Comparison of ENCODE assay signal across 8 mouse cellular contexts in the genomic region with DNA sequence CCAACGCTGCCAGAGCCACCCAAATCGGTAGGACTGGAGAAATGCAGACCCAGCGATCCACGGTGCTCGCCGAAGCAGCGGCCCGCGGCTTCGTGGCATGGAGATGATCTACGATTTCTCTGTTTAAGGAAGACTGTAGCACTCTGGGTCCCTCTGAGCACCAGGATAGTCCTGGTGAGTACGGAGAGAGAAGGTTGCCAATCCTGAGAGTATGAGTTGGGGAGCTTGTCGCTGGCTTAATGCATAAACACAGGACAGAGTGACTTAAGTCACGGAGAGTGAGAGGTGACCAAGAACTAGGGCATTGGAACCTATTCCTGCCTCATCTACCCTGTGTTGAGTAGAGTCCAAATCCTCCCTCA. TPM values are rescaled to one million over a fixed set of nuclear protein-coding genes. Genes with fewer than 3 reads are reported as not detected.
DNase-seq lines count a peak whose midpoint lies in the region; ATAC-seq and TF ChIP-seq lines count a peak whose summit lies in the region.

No protein-coding gene starts in this region.

- H3K79me2 ChIP-seq in MEL (ENCODE audit: control insufficient read depth, insufficient read depth, low read length, poor library complexity): peaks cover 17% of the 10 kb centered on the region

- TF ChIP-seq RAD21 in MEL (IDR thresholded peaks at IDR 0.05; ENCODE audit: low read depth, low read length): no peak

- peak overlapping the region; percentile 97 for H3K9ac ChIP-seq in heart, embryonic 16.5 days (ENCODE audit: low read length)
- peak overlapping the region; percentile 97 for H3K9ac ChIP-seq in MEL (ENCODE audit: control insufficient read depth, low read depth, low read length, poor library complexity, severe bottlenecking)
- H3K9ac ChIP-seq in hindbrain, embryonic 11.5 days (ENCODE audit: low read depth, low read length): peak overlapping the region; percentile 86
- H3K9ac ChIP-seq in midbrain, embryonic 11.5 days (ENCODE audit: low read length): peak overlapping the region; percentile 92

- no peak for ATAC-seq in heart, embryonic 16.5 days (replicated peaks; ENCODE audit: extremely low read depth, insufficient read depth, low FRiP score)
- peak; percentile 26 for ATAC-seq in hindbrain, embryonic 11.5 days (ENCODE audit: low FRiP score)
- ATAC-seq in midbrain, embryonic 11.5 days (ENCODE audit: low FRiP score): peak; percentile 16

- peak overlapping the region; percentile 96 for H3K27ac ChIP-seq in heart, embryonic 16.5 days (ENCODE audit: low read length)
- no peak overlapping the region for H3K27ac ChIP-seq in MEL (ENCODE audit: control insufficient read depth, low read depth, low read length)
- H3K27ac ChIP-seq in hindbrain, embryonic 11.5 days (ENCODE audit: low read depth, low read length): peak overlapping the region; percentile 82
- H3K27ac ChIP-seq in midbrain, embryonic 11.5 days (ENCODE audit: low read depth, low read length): peak overlapping the region; percentile 82

- no peak for TF ChIP-seq CTCF in MEL (IDR thresholded peaks at IDR 0.05 in 2 of 3, conservative IDR thresholded peaks at IDR 0.05 in 1 of 3; ENCODE audit: control insufficient read depth in 1 of 3, insufficient read depth in 1 of 3, low read depth in 2 of 3, low read length in 3 of 3, poor library complexity in 1 of 3, severe bottlenecking in 1 of 3)

- peaks cover 27% of the 10 kb centered on the region for H3K36me3 ChIP-seq in heart, embryonic 16.5 days (ENCODE audit: control insufficient read depth, insufficient read depth)
- peaks cover 12 to 18% of the 10 kb centered on the region in 2 experiments for H3K36me3 ChIP-seq in MEL (ENCODE audit: control insufficient read depth in 1 of 2, insufficient read depth in 2 of 2, low read length in 2 of 2)
- peaks cover 6% of the 10 kb centered on the region; the same call in 1 of the 2 replicates for H3K36me3 ChIP-seq in hindbrain, embryonic 11.5 days (ENCODE audit: control insufficient read depth, insufficient read depth, low read length)
- H3K36me3 ChIP-seq in midbrain, embryonic 11.5 days (ENCODE audit: control insufficient read depth, insufficient read depth, low read length): peaks cover 18% of the 10 kb centered on the region

- no peaks in the 10 kb centered on the region for H3K9me3 ChIP-seq in heart, embryonic 16.5 days (replicated peaks; ENCODE audit: control insufficient read depth, low read length)
- H3K9me3 ChIP-seq in MEL (replicated peaks; ENCODE audit: insufficient read depth, low read length): no peaks in the 10 kb centered on the region
- H3K9me3 ChIP-seq in hindbrain, embryonic 11.5 days (ENCODE audit: control insufficient read depth, low read length): no peaks in the 10 kb centered on the region
- no peaks in the 10 kb centered on the region for H3K9me3 ChIP-seq in midbrain, embryonic 11.5 days (ENCODE audit: control insufficient read depth, low read length)

- peak overlapping the region; percentile 97 for H3K4me2 ChIP-seq in heart, embryonic 16.5 days (ENCODE audit: low read depth, low read length)
- peak overlapping the region; percentile 86 for H3K4me2 ChIP-seq in hindbrain, embryonic 11.5 days (replicated peaks; ENCODE audit: low read depth, low read length)
- H3K4me2 ChIP-seq in midbrain, embryonic 11.5 days: peak overlapping the region; percentile 95

- TF ChIP-seq POLR2A in MEL (IDR thresholded peaks at IDR 0.05; ENCODE audit: control insufficient read depth in 1 of 2, insufficient read depth in 1 of 2, low read depth in 1 of 2, low read length in 2 of 2, poor library complexity in 1 of 2): no peak

- DNase-seq in heart, postnatal 4 days: no peak
- DNase-seq in MEL (ENCODE audit: low read depth, low spot score): no peak
- DNase-seq in hindbrain, embryonic 11.5 days (ENCODE audit: low spot score): no peak
- no peak for DNase-seq in midbrain, embryonic 11.5 days (ENCODE audit: low spot score, missing footprints)
- no peak for DNase-seq in embryo, embryonic 10.5 days (ENCODE audit: low spot score)
- DNase-seq in cerebellum, postnatal 36 days: no peak
- DNase-seq in spleen, adult 18-20 months: no peak

- peak overlapping the region; percentile 97 for H3K4me3 ChIP-seq in heart, embryonic 16.5 days (ENCODE audit: low read length)
- H3K4me3 ChIP-seq in MEL (ENCODE audit: control insufficient read depth in 1 of 2, insufficient read depth in 1 of 2, low read depth in 2 of 2, low read length in 2 of 2): peak overlapping the region; percentile 84 to 85
- H3K4me3 ChIP-seq in hindbrain, embryonic 11.5 days (ENCODE audit: low read depth, low read length): peak overlapping the region; percentile 78
- peak overlapping the region; percentile 75 for H3K4me3 ChIP-seq in midbrain, embryonic 11.5 days (ENCODE audit: low read depth, low read length)

- no peak for TF ChIP-seq EP300 in MEL (IDR thresholded peaks at IDR 0.05; ENCODE audit: low read depth in 1 of 2, low read length in 2 of 2)

- WGBS in heart, embryonic 16.5 days: 2% methylated on average over 14 of the region's 14 CpGs
- WGBS in hindbrain, embryonic 11.5 days: under 1% methylated on average over 14 of the region's 14 CpGs
- under 1% methylated on average over 14 of the region's 14 CpGs for WGBS in midbrain, embryonic 11.5 days

- peaks cover 8% of the 10 kb centered on the region for H3K4me1 ChIP-seq in heart, embryonic 16.5 days (ENCODE audit: control insufficient read depth, insufficient read depth, low read length)
- peaks cover 4 to 26% of the 10 kb centered on the region in 2 experiments for H3K4me1 ChIP-seq in MEL (ENCODE audit: control insufficient read depth in 1 of 2, insufficient read depth in 2 of 2, low read length in 2 of 2)
- H3K4me1 ChIP-seq in hindbrain, embryonic 11.5 days (replicated peaks; ENCODE audit: control insufficient read depth, insufficient read depth, low read length): peaks cover 9% of the 10 kb centered on the region
- H3K4me1 ChIP-seq in midbrain, embryonic 11.5 days (ENCODE audit: control insufficient read depth, insufficient read depth, low read length): peaks cover 16% of the 10 kb centered on the region

- H3K27me3 ChIP-seq in heart, embryonic 16.5 days (ENCODE audit: control insufficient read depth, insufficient read depth, low read length): no peaks in the 10 kb centered on the region
- H3K27me3 ChIP-seq in MEL (ENCODE audit: control insufficient read depth in 1 of 2, insufficient read depth in 2 of 2, low read length in 2 of 2): no peaks in the 10 kb centered on the region
- H3K27me3 ChIP-seq in hindbrain, embryonic 11.5 days (ENCODE audit: control insufficient read depth, insufficient read depth, low read length): no peaks in the 10 kb centered on the region
- H3K27me3 ChIP-seq in midbrain, embryonic 11.5 days (ENCODE audit: control insufficient read depth, insufficient read depth, low read length): no peaks in the 10 kb centered on the region

TF ChIP-seq in MEL, 35 proteins besides CTCF, POLR2A, EP300 and RAD21 (continues in another document):
- TF ChIP-seq MAX (IDR thresholded peaks at IDR 0.05; ENCODE audit: low read length): no peak
- no peak for TF ChIP-seq TCF12 (IDR thresholded peaks at IDR 0.05; ENCODE audit: low read depth, low read length)
- no peak for TF ChIP-seq ETS1 (IDR thresholded peaks at IDR 0.05; ENCODE audit: low read depth, low read length)

RNA-seq across cellular contexts. Expression of a gene that starts 19.9 kb away (rescaled TPM):
- 14.7 and 15.0 TPM in 2 replicates for polyA plus RNA-seq in heart, embryonic 16.5 days (2015; fragmentation: Nextera tagmentation; extraction: Ambion mirVana)
- total RNA-seq in heart, postnatal 4 days (2021): 10 to 100 TPM; 25.1 to 25.4 TPM
- total RNA-seq in MEL (2012; rRNA removed): 31.7 and 31.8 TPM in 2 replicates
- polyA plus RNA-seq in MEL (2012; ENCODE audit: insufficient read depth in 1 of 2, insufficient read length in 2 of 2, low read depth in 1 of 2, low replicate concordance in 2 of 2, missing spikeins in 1 of 2): 10 to 100 TPM in 1 of 2 experiments, not detected in 1; 49.6 TPM
- 17.1 and 17.9 TPM in 2 replicates for polyA plus RNA-seq in hindbrain, embryonic 11.5 days (2014; fragmentation: Nextera tagmentation; extraction: Ambion mirVana)
- 19.1 and 22.4 TPM in 2 replicates for polyA plus RNA-seq in midbrain, embryonic 11.5 days (2014; fragmentation: Nextera tagmentation; extraction: Ambion mirVana)

RNA-seq across cellular contexts. Expression of a gene that starts 34.4 kb away (rescaled TPM):
- polyA plus RNA-seq in heart, embryonic 16.5 days (2015; fragmentation: Nextera tagmentation; extraction: Ambion mirVana): 6.1 and 7.0 TPM in 2 replicates
- total RNA-seq in heart, postnatal 4 days (2021): 1 to 10 TPM; 6.1 to 6.2 TPM
- total RNA-seq in MEL (2012; rRNA removed): 0.12 TPM in 1 of 2 replicates, not detected in the other
- polyA plus RNA-seq in MEL (2012; ENCODE audit: insufficient read depth in 1 of 2, insufficient read length in 2 of 2, low read depth in 1 of 2, low replicate concordance in 2 of 2, missing spikeins in 1 of 2): 1 to 10 TPM in 1 of 2 experiments, not detected in 1; 1.3 TPM
- polyA plus RNA-seq in hindbrain, embryonic 11.5 days (2014; fragmentation: Nextera tagmentation; extraction: Ambion mirVana): 12.0 and 13.3 TPM in 2 replicates
- 11.4 and 11.9 TPM in 2 replicates for polyA plus RNA-seq in midbrain, embryonic 11.5 days (2014; fragmentation: Nextera tagmentation; extraction: Ambion mirVana)

RNA-seq across cellular contexts. Expression of a gene that starts 34.7 kb away (rescaled TPM):
- 0.07 and 0.35 TPM in 2 replicates for polyA plus RNA-seq in heart, embryonic 16.5 days (2015; fragmentation: Nextera tagmentation; extraction: Ambion mirVana)
- under 1 TPM; 0.18 to 0.31 TPM for total RNA-seq in heart, postnatal 4 days (2021)
- not detected in 2 replicates for total RNA-seq in MEL (2012; rRNA removed)
- not detected for polyA plus RNA-seq in MEL (2012; ENCODE audit: insufficient read depth in 1 of 2, insufficient read length in 2 of 2, low read depth in 1 of 2, low replicate concordance in 2 of 2, missing spikeins in 1 of 2)
- 0.08 and 0.26 TPM in 2 replicates for polyA plus RNA-seq in hindbrain, embryonic 11.5 days (2014; fragmentation: Nextera tagmentation; extraction: Ambion mirVana)
- not detected in 2 replicates for polyA plus RNA-seq in midbrain, embryonic 11.5 days (2014; fragmentation: Nextera tagmentation; extraction: Ambion mirVana)

RNA-seq across cellular contexts. Expression of a gene that starts 55.7 kb away (rescaled TPM):
- polyA plus RNA-seq in heart, embryonic 16.5 days (2015; fragmentation: Nextera tagmentation; extraction: Ambion mirVana): 83.4 TPM in 2 replicates
- 10 to 100 TPM; 40.8 to 45.5 TPM for total RNA-seq in heart, postnatal 4 days (2021)
- 51.0 and 54.1 TPM in 2 replicates for total RNA-seq in MEL (2012; rRNA removed)
- 10 to 100 TPM in 1 of 2 experiments, not detected in 1; 57.9 TPM for polyA plus RNA-seq in MEL (2012; ENCODE audit: insufficient read depth in 1 of 2, insufficient read length in 2 of 2, low read depth in 1 of 2, low replicate concordance in 2 of 2, missing spikeins in 1 of 2)
- 183 and 195 TPM in 2 replicates for polyA plus RNA-seq in hindbrain, embryonic 11.5 days (2014; fragmentation: Nextera tagmentation; extraction: Ambion mirVana)
- 144 and 159 TPM in 2 replicates for polyA plus RNA-seq in midbrain, embryonic 11.5 days (2014; fragmentation: Nextera tagmentation; extraction: Ambion mirVana)

RNA-seq across cellular contexts. Expression of a gene that starts 56.8 kb away (rescaled TPM):
- polyA plus RNA-seq in heart, embryonic 16.5 days (2015; fragmentation: Nextera tagmentation; extraction: Ambion mirVana): 10.9 and 11.1 TPM in 2 replicates
- 10 to 100 TPM; 14.8 to 16.3 TPM for total RNA-seq in heart, postnatal 4 days (2021)
- 14.3 and 18.1 TPM in 2 replicates for total RNA-seq in MEL (2012; rRNA removed)
- polyA plus RNA-seq in MEL (2012; ENCODE audit: insufficient read depth in 1 of 2, insufficient read length in 2 of 2, low read depth in 1 of 2, low replicate concordance in 2 of 2, missing spikeins in 1 of 2): 10 to 100 TPM in 1 of 2 experiments, not detected in 1; 14.5 TPM
- polyA plus RNA-seq in hindbrain, embryonic 11.5 days (2014; fragmentation: Nextera tagmentation; extraction: Ambion mirVana): 12.2 and 13.0 TPM in 2 replicates
- 12.4 and 14.3 TPM in 2 replicates for polyA plus RNA-seq in midbrain, embryonic 11.5 days (2014; fragmentation: Nextera tagmentation; extraction: Ambion mirVana)
